Mouse (Mus musculus) liver, embryonic 16.5 days (tissue): ENCODE data around the gene Sorbs2. TPM values are rescaled to one million over a fixed set of nuclear protein-coding genes. Genes with fewer than 3 reads are reported as not detected.

Experiments
- ATAC-seq: fragments of 200-750 bp; cut with Nextera tagmentation; 2 replicates; pipeline ENCODE4 v1.8.0; 2017; ENCODE audit warnings: low read depth, mild to moderate bottlenecking, moderate number of reproducible peaks, moderate library complexity
- H3K27ac ChIP-seq: fragments of 300-500 bp; sonication (generic); 2 replicates; pipeline ENCODE4 v1.5.1; 2014; ENCODE audit warnings: mild to moderate bottlenecking, low read length
- H3K27me3 ChIP-seq: fragments of 300-500 bp; sonication (generic); 2 replicates; pipeline ENCODE4 v1.6.1; 2014; ENCODE audit warnings: low read depth, low read length, mixed read lengths; ENCODE audit not compliant: control insufficient read depth, insufficient read depth
- H3K36me3 ChIP-seq: fragments of 300-500 bp; sonication (generic); 2 replicates; pipeline ENCODE4 v1.6.1; 2014; ENCODE audit warnings: mild to moderate bottlenecking; ENCODE audit not compliant: control insufficient read depth, insufficient read depth
- H3K4me1 ChIP-seq: fragments of 300-500 bp; sonication (generic); 2 replicates; pipeline ENCODE4 v1.6.1; 2014; ENCODE audit warnings: low read depth, low read length, mixed read lengths; ENCODE audit not compliant: control insufficient read depth
- H3K4me2 ChIP-seq: fragments of 300-500 bp; sonication (generic); 2 replicates; pipeline ENCODE4 v1.6.1; 2014; ENCODE audit warnings: low read depth, low read length, mixed read lengths
- H3K4me3 ChIP-seq: fragments of 300-500 bp; sonication (generic); 2 replicates; pipeline ENCODE4 v1.5.1; 2014; ENCODE audit warnings: low read depth, mild to moderate bottlenecking, low read length
- H3K9ac ChIP-seq: fragments of 300-500 bp; sonication (generic); 2 replicates; pipeline ENCODE4 v1.6.1; 2014; ENCODE audit warnings: low read depth, low read length
- H3K9me3 ChIP-seq: fragments of 300-500 bp; sonication (generic); replicated peaks from 2 replicates; pipeline ENCODE4 v1.6.1; 2016; ENCODE audit warnings: low read length; ENCODE audit not compliant: control insufficient read depth
- WGBS: fragments of 180-500 bp; shearing (Covaris S2); extraction: QIAGEN DNeasy Blood & Tissue Kit; methylation state at CpG from one replicate; pipeline ENCODE4 v1.1.7; 2014; ENCODE audit not compliant: insufficient replicate concordance; 5-methylcytosine and 5-hydroxymethylcytosine counted together
- polyA plus RNA-seq: library from polyadenylated mRNA; unstranded; fragments of >200 nt; fragmentation: Nextera tagmentation; extraction: Ambion mirVana; gene quantifications from 2 replicates; pipeline ENCODE4 v1.2.1, GENCODE M21; 2015

The Sorbs2 gene
- polyA plus RNA-seq, 1 experiment from 2014 or later = 13.7 TPM

DNA sequence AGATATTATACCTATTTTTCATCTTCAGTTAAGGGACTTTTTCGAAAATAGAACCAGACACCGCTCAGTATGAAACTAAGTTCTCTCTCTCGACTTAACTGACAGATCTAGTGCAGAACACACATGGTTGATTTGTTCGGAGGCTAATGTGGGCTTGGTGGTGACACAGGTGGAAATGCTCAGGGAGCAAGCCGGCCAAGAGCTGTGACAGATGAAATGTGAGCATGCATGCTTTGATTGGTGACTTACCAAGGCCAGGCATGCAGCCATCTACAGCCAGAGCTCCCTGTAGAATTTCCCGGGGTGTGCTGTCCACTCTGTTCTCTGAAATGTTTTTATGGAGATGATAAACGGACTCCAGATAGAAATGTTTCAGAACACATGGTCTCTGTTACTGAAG, 364.5 kb downstream of the Sorbs2 start:
- H3K9me3 ChIP-seq = no peaks in the 10 kb centered on the region
- no peak overlapping the region for H3K4me3 ChIP-seq
- ATAC-seq = no peak
- no peaks in the 10 kb centered on the region for H3K27me3 ChIP-seq
- 69% methylated on average over 7 of the region's 7 CpGs for WGBS
- no peak overlapping the region for H3K9ac ChIP-seq
- no peak overlapping the region for H3K4me2 ChIP-seq
- H3K4me1 ChIP-seq = no peaks in the 10 kb centered on the region
- H3K36me3 ChIP-seq = no peaks in the 10 kb centered on the region
- H3K27ac ChIP-seq = no peak overlapping the region

DNA sequence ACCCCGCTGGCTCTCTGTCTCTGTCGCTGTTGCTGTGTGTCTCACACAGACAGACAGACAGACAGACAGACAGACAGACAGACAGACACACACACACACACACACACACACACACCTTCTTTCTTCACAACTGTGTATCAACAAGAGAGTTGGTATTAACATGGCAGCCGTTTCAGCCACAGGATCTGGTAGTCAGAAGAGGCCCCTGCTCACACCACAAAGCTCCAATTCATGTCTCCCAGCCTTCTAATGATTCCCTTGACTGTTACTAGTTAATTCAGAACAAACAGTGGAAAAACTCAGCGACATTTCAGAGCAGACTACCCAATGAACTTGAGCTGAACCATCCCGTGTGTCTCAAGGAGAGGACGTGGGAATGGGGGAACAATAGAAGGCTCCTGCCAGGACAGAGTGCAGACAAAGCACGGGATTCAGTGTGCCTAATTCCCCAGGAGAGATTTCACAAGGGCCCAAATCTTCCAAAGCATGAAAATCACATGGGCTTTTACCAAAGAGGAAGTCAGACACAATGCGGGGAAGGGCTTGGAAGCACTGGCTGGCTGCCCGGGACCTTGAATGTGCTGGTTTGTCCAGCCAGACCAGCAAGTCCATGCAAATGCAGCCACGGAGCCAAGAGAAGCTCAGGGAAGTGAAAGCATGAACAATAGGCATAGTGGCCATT, 367.5 kb downstream of the Sorbs2 start:
- Histone ChIP-seq H3K27ac (no peak overlapping the region), H3K4me1 (no peaks in the 10 kb centered on the region), H3K9me3 (no peaks in the 10 kb centered on the region), H3K4me2 (no peak overlapping the region), H3K36me3 (no peaks in the 10 kb centered on the region), H3K9ac (no peak overlapping the region), H3K4me3 (no peak overlapping the region), H3K27me3 (no peaks in the 10 kb centered on the region)
- WGBS = 23% methylated on average over 10 of the region's 10 CpGs
- ATAC-seq = peak; percentile 37; the same call in 1 of the 2 replicates

DNA sequence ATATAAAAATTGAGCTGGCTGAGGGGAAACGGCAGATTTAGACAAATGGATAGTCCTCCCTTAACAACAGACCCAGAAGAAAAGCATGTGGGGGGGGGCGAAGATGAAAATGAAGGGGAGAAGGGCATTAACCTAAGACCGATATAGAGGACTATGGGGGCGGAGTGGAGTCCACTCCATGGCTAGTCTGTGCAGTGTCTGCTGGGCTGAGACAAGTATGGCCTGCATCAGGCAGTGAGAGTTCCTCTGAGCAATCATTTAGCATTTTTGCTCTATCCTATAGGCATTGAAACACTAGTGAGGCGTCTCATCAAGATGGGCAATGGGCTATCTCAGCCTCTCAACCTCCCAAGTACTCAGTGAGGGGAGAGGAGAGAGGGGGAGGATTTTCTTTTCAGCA, 368.8 kb downstream of the Sorbs2 start:
- no peak overlapping the region for H3K9ac ChIP-seq
- 60% methylated on average over 5 of the region's 5 CpGs for WGBS
- no peak overlapping the region for H3K4me2 ChIP-seq
- H3K27ac ChIP-seq = no peak overlapping the region
- H3K27me3 ChIP-seq = no peaks in the 10 kb centered on the region
- H3K4me1 ChIP-seq = no peaks in the 10 kb centered on the region
- no peaks in the 10 kb centered on the region for H3K9me3 ChIP-seq
- H3K36me3 ChIP-seq = no peaks in the 10 kb centered on the region
- no peak overlapping the region for H3K4me3 ChIP-seq
- ATAC-seq = no peak

Other genes with a start within 250 kb of the Sorbs2 start
- 51.0 and 56.3 TPM in 2 replicates for gene F11, start 245.8 kb upstream of the Sorbs2 start, polyA plus RNA-seq
- gene Klkb1, start 212.9 kb upstream of the Sorbs2 start, polyA plus RNA-seq = 13.9 and 18.1 TPM in 2 replicates
- gene Gm45753, start 199.3 kb upstream of the Sorbs2 start, polyA plus RNA-seq = 21.6 and 26.5 TPM in 2 replicates
- gene Cyp4v3, start 174.6 kb upstream of the Sorbs2 start, polyA plus RNA-seq = 6.4 and 6.5 TPM in 2 replicates
- 1.6 and 1.8 TPM in 2 replicates for gene Fam149a, start 125.5 kb upstream of the Sorbs2 start, polyA plus RNA-seq
- 0.92 and 1.0 TPM in 2 replicates for gene Tlr3, start 96.7 kb upstream of the Sorbs2 start, polyA plus RNA-seq